Mouse (Mus musculus) stomach, embryonic 16.5 days (tissue): ENCODE measurements at regions not wholly inside any gene's neighbourhood (a gene's known extent, or its start where the extent isn't known, plus 50 kb on each side); places are given as distances from the start of the nearest gene placed in this dataset.

ENCODE experiments used
- ATAC-seq: fragments of 200-750 bp; cut with Nextera tagmentation; 2 replicates; pipeline ENCODE4 v1.8.0; 2017; ENCODE audit warnings: moderate number of reproducible peaks, moderate TSS enrichment; ENCODE audit not compliant: insufficient read depth, low FRiP score
- H3K27ac ChIP-seq: fragments of 300-500 bp; sonication (generic); 2 replicates; pipeline ENCODE4 v1.5.1; 2014; ENCODE audit warnings: low read length
- H3K27me3 ChIP-seq: fragments of 300-500 bp; sonication (generic); 2 replicates; pipeline ENCODE4 v1.6.1; 2014; ENCODE audit warnings: low read length, control low read depth, mixed read lengths; ENCODE audit not compliant: control insufficient read depth, insufficient read depth
- H3K36me3 ChIP-seq: fragments of 300-500 bp; sonication (generic); 2 replicates; pipeline ENCODE4 v1.6.1; 2014; ENCODE audit warnings: low read length; ENCODE audit not compliant: control insufficient read depth, insufficient read depth
- H3K4me1 ChIP-seq: fragments of 300-500 bp; sonication (generic); 2 replicates; pipeline ENCODE4 v1.6.1; 2014; ENCODE audit warnings: low read length, control low read depth, mixed read lengths; ENCODE audit not compliant: control insufficient read depth, insufficient read depth
- H3K4me2 ChIP-seq: fragments of 300-500 bp; sonication (generic); 2 replicates; pipeline ENCODE4 v1.6.1; 2014; ENCODE audit warnings: low read depth, low read length, mixed read lengths
- H3K4me3 ChIP-seq: fragments of 300-500 bp; sonication (generic); replicated peaks from 2 replicates; pipeline ENCODE4 v1.5.1; 2014; ENCODE audit warnings: mild to moderate bottlenecking, low read length
- H3K9ac ChIP-seq: fragments of 300-500 bp; sonication (generic); 2 replicates; pipeline ENCODE4 v1.6.1; 2014; ENCODE audit warnings: low read length
- H3K9me3 ChIP-seq: fragments of 300-500 bp; sonication (generic); replicated peaks from 2 replicates; pipeline ENCODE4 v1.6.1; 2016; ENCODE audit warnings: low read length, control low read depth; ENCODE audit not compliant: control insufficient read depth
- WGBS: fragments of 180-500 bp; shearing (Covaris S2); extraction: QIAGEN DNeasy Blood & Tissue Kit; methylation state at CpG from one replicate; pipeline ENCODE4 v1.1.7; 2014; 5-methylcytosine and 5-hydroxymethylcytosine counted together

GRCm38 (mm10) chr8:26304566-26304965, 185.2 kb downstream of the Gm45692 start:
- H3K4me1 ChIP-seq: peaks cover 10% of the 10 kb centered on the region
- no peaks in the 10 kb centered on the region; the same call in 1 of the 2 replicates for H3K27me3 ChIP-seq
- H3K9me3 ChIP-seq: no peaks in the 10 kb centered on the region
- H3K4me2 ChIP-seq: no peak overlapping the region
- no peaks in the 10 kb centered on the region for H3K36me3 ChIP-seq
- no peak overlapping the region for H3K27ac ChIP-seq
- H3K9ac ChIP-seq: no peak overlapping the region
- no peak overlapping the region for H3K4me3 ChIP-seq
- no peak for ATAC-seq
- 50% methylated on average over 6 of the region's 6 CpGs for WGBS

- WGBS: 48% methylated on average over 18 of the region's 18 CpGs
- no peaks in the 10 kb centered on the region for H3K36me3 ChIP-seq
- H3K4me1 ChIP-seq: peaks cover 10% of the 10 kb centered on the region
- no peak overlapping the region for H3K4me3 ChIP-seq
- H3K9ac ChIP-seq: no peak overlapping the region
- H3K4me2 ChIP-seq: no peak overlapping the region
- H3K27ac ChIP-seq: no peak overlapping the region
- ATAC-seq: peak; percentile 44; the same call in 1 of the 2 replicates
- no peaks in the 10 kb centered on the region; the same call in 1 of the 2 replicates for H3K27me3 ChIP-seq
- H3K9me3 ChIP-seq: no peaks in the 10 kb centered on the region
Observed at GRCm38 (mm10) chr8:26305061-26305879, 185.9 kb downstream of the Gm45692 start.

- Histone ChIP-seq H3K4me3 (no peak overlapping the region), H3K4me2 (0 out of 2 replicates have a peak overlapping the region, but pooled peaks have one; percentile 23)
Observed at GRCm38 (mm10) chr8:26308121-26308641, 188.8 kb downstream of the Gm45692 start.

GRCm38 (mm10) chr8:26309764-26310163, 190.4 kb downstream of the Gm45692 start:
- peaks cover 10% of the 10 kb centered on the region for H3K4me1 ChIP-seq
- WGBS: 79% methylated on average over 6 of the region's 6 CpGs
- ATAC-seq: no peak

More at GRCm38 (mm10) chr8:26308121-26308641, 188.8 kb downstream of the Gm45692 start:
- no peak overlapping the region for H3K9ac ChIP-seq
- no peak overlapping the region for H3K27ac ChIP-seq
- H3K27me3 ChIP-seq: no peaks in the 10 kb centered on the region
- peaks cover 10% of the 10 kb centered on the region for H3K4me1 ChIP-seq
- 13% methylated on average over 15 of the region's 15 CpGs for WGBS
- no peaks in the 10 kb centered on the region for H3K9me3 ChIP-seq
- no peaks in the 10 kb centered on the region for H3K36me3 ChIP-seq
- no peak for ATAC-seq

GRCm38 (mm10) chr8:26323606-26324350, 204.4 kb downstream of the Gm45692 start:
- Histone ChIP-seq H3K4me1 (no peaks in the 10 kb centered on the region), H3K9ac (no peak overlapping the region), H3K9me3 (no peaks in the 10 kb centered on the region), H3K27ac (no peak overlapping the region), H3K4me3 (no peak overlapping the region), H3K4me2 (no peak overlapping the region), H3K36me3 (no peaks in the 10 kb centered on the region), H3K27me3 (no peaks in the 10 kb centered on the region)
- 90% methylated on average over 12 of the region's 12 CpGs for WGBS
- no peak for ATAC-seq

More at GRCm38 (mm10) chr8:26309764-26310163, 190.4 kb downstream of the Gm45692 start:
- Histone ChIP-seq H3K27ac (no peak overlapping the region), H3K27me3 (no peaks in the 10 kb centered on the region), H3K9ac (no peak overlapping the region), H3K36me3 (no peaks in the 10 kb centered on the region), H3K4me3 (no peak overlapping the region), H3K9me3 (no peaks in the 10 kb centered on the region), H3K4me2 (no peak overlapping the region)

GRCm38 (mm10) chr8:26324606-26325005, 205.3 kb downstream of the Gm45692 start:
- H3K4me2 ChIP-seq: no peak overlapping the region
- no peak overlapping the region for H3K27ac ChIP-seq
- 64% methylated on average over 3 of the region's 3 CpGs for WGBS
- no peaks in the 10 kb centered on the region for H3K27me3 ChIP-seq
- no peak for ATAC-seq
- H3K36me3 ChIP-seq: no peaks in the 10 kb centered on the region
- no peak overlapping the region for H3K9ac ChIP-seq
- H3K4me3 ChIP-seq: no peak overlapping the region
- no peaks in the 10 kb centered on the region for H3K4me1 ChIP-seq
- H3K9me3 ChIP-seq: no peaks in the 10 kb centered on the region

GRCm38 (mm10) chr8:26329813-26330212, 210.5 kb downstream of the Gm45692 start:
- H3K27ac ChIP-seq: no peak overlapping the region
- ATAC-seq: no peak
- H3K4me2 ChIP-seq: peak overlapping the region; percentile 42
- peaks cover 4% of the 10 kb centered on the region; the same call in 1 of the 2 replicates for H3K27me3 ChIP-seq
- 54% methylated on average over 10 of the region's 10 CpGs for WGBS
- no peaks in the 10 kb centered on the region for H3K4me1 ChIP-seq
- no peak overlapping the region for H3K9ac ChIP-seq
- no peaks in the 10 kb centered on the region for H3K36me3 ChIP-seq
- no peaks in the 10 kb centered on the region for H3K9me3 ChIP-seq
- H3K4me3 ChIP-seq: peak overlapping the region; percentile 21

GRCm38 (mm10) chr8:26336906-26337650, 217.7 kb downstream of the Gm45692 start:
- 83% methylated on average over 5 of the region's 5 CpGs for WGBS
- no peaks in the 10 kb centered on the region for H3K36me3 ChIP-seq
- no peak overlapping the region for H3K4me2 ChIP-seq
- H3K4me1 ChIP-seq: no peaks in the 10 kb centered on the region
- H3K27ac ChIP-seq: no peak overlapping the region
- ATAC-seq: no peak
- H3K9me3 ChIP-seq: no peaks in the 10 kb centered on the region
- H3K27me3 ChIP-seq: peaks cover 2% of the 10 kb centered on the region; the same call in 1 of the 2 replicates
- H3K9ac ChIP-seq: no peak overlapping the region
- no peak overlapping the region for H3K4me3 ChIP-seq
